Mouse (Mus musculus) common myeloid progenitor, adult 5-6 weeks (primary cell): ENCODE results near the gene Rassf1. TPM values are rescaled to one million over a fixed set of nuclear protein-coding genes. Genes with fewer than 3 reads are reported as not detected.
A peak's percentile ranks its signal among the peaks of the same experiment; 100 is the strongest.
"Not testable (repeated sequence)": the region's sequence is repeated elsewhere in the genome, so short reads cannot be mapped to it uniquely, and the experiment has no call there.

ENCODE experiments used
- ATAC-seq: replicated peaks from 2 replicates; pipeline ENCODE4 v1.8.0; 2016; ENCODE audit warnings: low read depth, mild to moderate bottlenecking, moderate TSS enrichment, inconsistent platforms; ENCODE audit not compliant: poor library complexity, severe bottlenecking
- total RNA-seq: library from RNA; stranded (forward); fragments of 200-1000, 187-1606 nt; gene quantifications from 2 replicates; pipeline ENCODE4 v1.2.3, GENCODE M21; 2017

Gene Rassf1
- total RNA-seq, 1 experiment from 2014 or later: 29.3 TPM

DNA sequence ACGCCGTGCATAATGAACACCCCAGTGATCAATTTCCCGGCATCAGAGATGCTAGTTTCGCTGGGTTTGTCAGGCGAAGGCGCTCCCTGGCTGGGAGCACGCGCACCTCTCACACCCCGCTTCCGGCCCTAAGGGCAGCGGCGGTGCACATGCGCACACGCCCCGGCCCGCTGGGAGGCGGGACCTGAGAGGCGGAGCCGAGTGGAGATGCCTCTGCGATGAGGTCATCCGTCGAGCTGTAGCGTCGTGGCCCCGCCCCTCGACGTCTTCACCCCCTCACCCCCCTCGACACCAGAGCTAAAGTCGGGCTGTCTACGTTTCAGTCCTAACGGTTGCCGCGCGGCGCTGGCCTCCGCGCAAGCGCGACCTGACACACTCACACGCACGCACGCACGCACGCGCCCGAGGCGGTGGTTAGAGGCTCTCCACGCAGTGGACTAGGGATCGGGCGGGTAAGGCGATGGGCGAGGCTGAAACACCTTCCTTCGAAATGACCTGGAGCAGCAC, 3.0 kb downstream of the Rassf1 start:
- peak; percentile 82 for ATAC-seq

GRCm38 (mm10) chr9:107555031-107555457, 3.7 kb downstream of the Rassf1 start:
- peak; percentile 15; the same call in 1 of the 2 replicates for ATAC-seq

- no peak for ATAC-seq
Measured at GRCm38 (mm10) chr9:107555701-107556100, 4.3 kb downstream of the Rassf1 start.

DNA sequence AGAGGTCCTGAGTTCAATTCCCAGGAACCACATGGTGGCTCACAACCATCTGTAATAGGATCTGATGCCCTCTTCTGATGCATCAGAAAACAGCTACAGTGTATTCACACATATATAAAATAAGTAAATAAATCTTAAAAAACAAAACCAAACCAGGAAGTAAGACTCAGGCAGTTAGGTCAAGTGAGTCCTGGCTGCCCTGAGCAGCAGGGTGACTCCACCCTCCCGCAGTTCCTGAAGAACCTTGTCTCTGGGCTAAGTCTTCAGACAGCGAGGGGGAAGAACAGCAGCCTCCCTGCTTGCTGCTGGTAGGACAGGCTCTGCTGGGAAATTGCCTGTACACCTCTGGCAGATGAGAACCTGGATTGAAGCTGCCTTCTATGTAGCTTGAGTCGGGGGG, 5.0 kb downstream of the Rassf1 start:
- no peak for ATAC-seq

DNA sequence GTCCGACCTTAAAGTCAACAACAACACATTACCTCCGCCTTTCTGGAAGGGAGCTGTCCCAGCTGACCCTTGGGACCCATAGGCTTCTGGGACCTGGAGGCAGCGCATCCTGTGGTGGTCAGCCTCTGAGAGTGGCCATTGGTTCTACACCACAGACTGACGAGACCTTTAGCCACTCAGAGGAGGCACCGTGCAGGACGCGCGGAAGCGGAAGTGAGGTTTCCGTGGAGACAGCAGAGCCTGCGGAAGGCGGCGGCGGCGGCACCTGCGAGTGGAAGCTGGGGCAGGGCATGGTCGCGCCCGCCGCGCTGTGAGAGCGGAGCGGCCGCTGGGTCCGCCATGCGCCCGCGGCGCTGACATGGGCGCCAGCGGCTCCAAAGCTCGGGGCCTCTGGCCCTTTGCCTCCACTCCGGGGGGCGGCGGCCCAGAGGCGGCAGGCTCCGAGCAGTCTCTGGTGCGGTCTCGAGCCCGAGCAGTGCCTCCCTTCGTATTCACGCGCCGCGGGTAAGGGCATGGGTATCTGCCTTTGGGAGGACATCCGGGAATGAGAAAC, 11.8 kb downstream of the Rassf1 start, which contains the start of gene Tusc2:
Gene Tusc2 (plus strand): TSS at position 227 of the 553 bp plus-strand sequence.
- ATAC-seq: peak; percentile 96

DNA sequence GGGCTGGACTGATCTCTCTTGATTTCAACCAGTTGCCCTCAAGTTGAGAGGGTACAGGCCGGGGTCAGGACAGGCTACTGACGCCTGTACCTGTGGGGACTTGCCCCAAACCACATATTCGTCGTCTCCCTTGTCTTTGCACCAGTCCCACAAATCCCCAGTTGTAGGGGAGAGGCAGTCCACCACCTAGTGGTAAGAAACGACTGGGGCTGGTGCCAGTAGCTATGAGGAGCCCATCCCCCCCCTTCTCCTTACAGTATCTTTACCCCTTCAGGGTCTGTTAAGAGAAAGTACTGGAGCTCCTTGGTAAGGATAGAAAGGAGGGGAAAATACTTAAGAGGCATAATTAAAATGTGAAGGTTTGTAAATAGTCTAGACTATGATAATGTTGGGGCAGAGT, 14.2 kb downstream of the Rassf1 start:
- not testable (repeated sequence) for ATAC-seq

GRCm38 (mm10) chr9:107566041-107566709, 14.8 kb downstream of the Rassf1 start:
- no peak for ATAC-seq

DNA sequence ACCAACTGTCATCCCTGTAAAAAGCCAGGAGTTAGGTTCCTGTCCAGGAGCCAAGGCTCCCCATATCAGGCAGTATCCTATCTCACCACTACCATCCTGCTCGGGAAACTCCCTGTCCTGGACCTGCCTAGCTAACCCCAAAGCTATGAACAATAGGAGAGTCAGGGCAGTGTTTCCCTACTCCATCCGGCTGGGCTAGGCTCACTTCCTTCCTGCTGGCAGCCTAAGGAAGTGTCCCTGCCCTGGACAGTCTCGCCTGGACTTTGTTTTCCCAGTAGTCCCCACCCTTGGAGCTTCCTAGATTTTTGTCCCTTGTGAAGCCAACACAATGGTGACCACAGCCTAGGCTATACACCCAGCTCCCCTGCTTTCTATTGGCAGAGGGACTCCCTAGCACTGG, 15.5 kb downstream of the Rassf1 start:
- no peak for ATAC-seq

DNA sequence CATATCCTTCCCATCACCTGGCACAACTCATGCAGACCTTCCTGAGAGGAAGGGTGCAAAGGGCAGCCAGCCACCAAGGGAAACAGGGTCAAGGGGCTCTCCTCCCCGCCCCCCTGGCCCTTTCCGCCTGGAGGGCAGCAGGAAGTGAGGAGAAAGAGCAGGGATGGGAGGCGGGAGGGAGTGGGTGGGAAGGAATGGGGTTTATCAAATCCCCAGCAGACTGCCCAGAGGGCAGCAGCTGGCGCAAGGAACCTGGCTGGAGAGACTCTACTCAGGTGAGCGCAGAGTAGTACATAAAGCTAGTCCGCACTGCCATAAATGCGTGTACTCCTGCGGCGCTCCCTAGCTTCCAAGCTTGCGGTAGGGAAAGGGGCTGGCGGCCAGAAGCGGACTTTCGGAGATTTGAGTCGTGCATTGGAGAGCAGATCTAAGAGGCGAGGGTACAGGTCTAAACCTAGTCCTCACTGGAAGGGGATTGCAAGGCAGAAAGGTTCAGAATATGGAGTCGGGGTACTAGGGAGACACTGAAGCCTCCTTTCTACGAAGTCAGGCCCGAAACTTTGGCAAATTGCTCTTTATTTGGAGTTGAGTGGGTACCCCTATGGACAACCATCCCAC, 16.5 kb downstream of the Rassf1 start, which contains the start of gene Hyal2:
Gene Hyal2 (plus strand): TSS at position 244 of the 618 bp plus-strand sequence.
- no peak for ATAC-seq

DNA sequence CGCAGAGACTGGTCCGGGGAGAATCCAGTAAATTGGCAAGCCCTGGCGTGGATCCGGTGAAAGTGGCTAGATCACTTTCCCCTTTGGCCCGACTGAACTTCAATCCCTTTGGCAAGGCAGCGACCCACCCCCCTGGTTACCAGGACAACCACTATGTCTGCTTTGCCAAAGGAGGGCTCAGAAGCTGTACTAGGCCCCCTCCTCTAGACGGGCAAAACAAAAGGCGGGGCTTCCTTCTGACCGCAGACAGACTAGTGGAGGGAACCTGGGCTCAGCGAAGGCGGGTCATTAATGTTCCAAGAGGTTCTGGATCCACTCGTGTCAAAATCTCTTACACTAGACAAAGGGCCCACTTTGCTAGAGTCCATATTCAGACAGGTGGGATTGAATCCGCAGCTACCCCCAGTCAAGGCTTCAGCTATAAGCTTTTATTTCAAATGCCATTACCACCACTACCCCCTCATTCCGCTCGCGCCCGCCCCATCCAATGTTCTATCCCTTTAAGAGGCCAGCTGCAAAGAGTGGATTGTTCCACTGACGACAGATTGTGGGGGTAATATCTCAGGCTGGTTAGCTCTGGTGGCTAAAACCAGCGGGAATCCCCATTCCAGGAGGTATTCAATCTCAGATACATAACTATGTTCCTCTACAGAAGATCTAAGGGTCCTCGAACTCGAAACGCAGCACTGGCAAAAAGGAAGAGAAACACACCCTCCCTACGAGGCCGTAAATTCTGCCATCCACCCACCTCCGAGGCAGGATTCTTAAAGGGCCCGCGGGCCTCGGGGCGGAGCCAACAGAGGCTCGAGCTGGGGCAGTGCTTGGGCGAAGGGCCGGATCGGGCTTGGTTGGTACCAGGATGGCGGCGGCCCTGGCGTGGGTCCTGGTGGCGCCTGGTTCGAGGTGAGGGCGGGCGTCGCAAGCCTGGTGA, 17.2 kb downstream of the Rassf1 start:
- ATAC-seq: peak; percentile 75

DNA sequence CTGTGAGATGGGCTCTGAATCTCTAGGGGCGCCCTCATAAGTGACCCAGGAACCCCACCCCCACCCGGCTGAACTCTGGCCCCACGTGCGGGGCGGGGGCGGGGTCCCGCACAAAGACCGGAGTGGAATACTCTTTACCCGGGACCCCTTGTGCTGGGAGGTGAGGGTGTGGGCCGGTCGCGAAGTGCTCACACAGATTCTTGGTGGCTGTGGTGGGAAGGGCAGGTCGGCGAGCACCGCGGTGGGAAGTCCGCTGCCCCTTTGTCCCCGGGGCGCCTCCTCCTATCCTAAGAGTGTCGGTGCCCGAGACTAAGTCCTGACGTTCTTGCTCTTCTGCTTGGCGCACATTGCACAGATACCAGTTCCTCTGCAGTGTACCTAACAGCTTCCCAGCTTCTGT, 17.9 kb downstream of the Rassf1 start:
- peak; percentile 10; the same call in 1 of the 2 replicates for ATAC-seq

DNA sequence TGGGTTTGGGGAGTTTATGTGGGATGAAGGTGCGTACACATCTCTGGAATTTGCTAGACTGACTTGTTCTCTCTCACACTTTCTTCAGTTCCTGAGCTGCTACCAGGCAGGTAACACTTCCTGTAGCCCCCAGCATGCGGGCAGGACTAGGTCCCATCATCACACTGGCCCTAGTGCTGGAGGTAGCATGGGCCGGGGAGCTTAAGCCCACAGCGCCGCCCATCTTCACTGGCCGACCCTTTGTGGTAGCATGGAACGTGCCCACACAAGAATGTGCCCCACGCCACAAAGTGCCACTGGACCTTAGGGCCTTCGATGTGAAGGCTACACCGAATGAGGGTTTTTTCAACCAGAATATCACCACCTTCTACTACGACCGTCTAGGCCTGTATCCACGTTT, 18.7 kb downstream of the Rassf1 start:
- no peak for ATAC-seq

DNA sequence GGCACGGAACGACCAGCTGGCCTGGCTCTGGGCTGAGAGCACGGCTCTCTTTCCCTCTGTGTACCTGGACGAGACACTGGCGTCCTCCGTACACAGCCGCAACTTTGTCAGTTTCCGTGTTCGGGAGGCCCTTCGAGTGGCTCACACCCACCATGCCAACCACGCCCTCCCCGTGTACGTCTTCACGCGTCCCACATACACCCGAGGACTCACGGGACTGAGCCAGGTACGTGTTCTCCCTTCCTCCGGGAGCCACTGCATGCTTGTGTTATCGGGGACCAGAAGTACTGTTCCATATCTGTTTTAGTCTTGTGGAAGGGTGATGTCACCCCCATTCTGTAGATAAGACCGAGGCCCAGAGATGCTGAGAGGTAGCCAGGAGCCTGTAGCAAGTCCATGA, 19.5 kb downstream of the Rassf1 start:
- ATAC-seq: no peak

- ATAC-seq: no peak
Measured at GRCm38 (mm10) chr9:107571534-107572326, 20.4 kb downstream of the Rassf1 start.

DNA sequence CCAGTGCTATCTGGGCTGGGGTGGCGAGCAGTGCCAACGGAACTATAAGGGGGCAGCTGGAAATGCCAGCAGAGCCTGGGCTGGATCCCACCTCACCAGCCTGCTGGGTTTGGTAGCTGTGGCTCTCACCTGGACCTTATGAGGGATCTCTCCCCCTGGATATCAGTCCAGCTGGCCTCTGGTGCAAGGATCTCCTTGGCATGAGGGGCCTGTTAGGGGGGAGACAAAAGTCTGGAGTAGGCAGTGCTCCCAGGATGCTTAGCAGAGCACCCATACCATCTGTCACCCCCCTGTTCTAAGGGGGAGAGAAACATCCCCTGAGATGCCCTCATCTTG, 20.9 kb downstream of the Rassf1 start:
- no peak for ATAC-seq

DNA sequence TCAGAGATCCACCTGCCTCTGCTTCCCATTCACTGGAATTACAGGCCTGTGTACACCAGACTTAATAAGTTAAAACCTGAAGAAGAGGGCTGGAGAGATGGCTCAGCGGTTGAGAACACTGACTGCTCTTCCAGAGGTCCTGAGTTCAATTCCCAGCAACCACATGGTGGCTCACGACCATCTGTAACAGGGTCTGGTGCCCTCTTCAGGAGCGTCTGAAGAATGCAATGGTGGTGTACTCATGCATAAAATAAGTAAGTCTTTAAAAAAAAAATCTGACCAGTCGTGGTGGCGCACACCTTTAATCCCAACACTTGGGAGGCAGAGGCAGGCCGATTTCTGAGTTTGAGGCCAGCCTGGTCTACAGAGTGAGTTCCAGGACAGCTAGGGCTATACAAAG, 22.4 kb downstream of the Rassf1 start:
- ATAC-seq: not testable (repeated sequence)

DNA sequence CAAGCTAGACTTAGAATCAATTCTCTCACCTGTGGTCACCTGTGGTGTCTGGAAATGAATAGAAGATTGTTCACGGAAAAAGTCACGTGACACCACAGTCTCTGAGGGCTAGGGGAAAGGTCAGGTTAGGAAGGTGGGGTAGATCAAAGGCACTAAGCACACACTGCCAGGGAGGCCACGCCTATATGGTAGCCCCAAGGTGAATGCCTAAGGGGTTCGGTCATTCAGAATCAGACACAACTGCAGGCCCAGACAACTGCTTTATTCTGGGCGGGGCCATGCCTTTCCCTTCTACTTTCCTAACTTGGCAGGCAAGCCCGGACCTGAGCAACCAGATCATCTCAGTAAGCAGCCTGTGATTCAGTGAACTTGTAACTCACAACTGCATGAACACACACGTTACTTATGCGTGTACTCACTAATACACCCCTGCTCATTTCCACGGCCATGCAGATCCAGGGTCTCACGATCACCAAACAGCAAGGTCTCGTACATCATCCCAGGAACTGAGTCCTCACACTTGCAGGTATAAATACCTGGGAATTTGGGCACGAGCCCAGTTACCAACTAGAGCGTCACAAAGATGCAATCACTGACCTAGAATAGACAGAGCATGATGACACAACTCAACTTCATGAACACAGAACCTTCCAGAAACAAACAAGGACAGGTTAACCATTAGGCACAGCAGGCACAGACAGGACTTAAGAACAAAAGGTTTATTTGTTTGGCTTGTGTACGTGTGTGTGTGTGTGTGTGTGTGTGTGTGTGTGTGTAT, 24.4 kb downstream of the Rassf1 start:
- no peak for ATAC-seq

- ATAC-seq: peak; percentile 65
Measured at GRCm38 (mm10) chr9:107576357-107577107, 25.2 kb downstream of the Rassf1 start, which contains the start of gene Hyal1. Gene Hyal1, plus strand, starts transcription at chr9:107576927.
